Mouse (Mus musculus): ENCODE measurements around the gene Tcte2. TPM values are rescaled to one million over a fixed set of nuclear protein-coding genes. Genes with fewer than 3 reads are reported as not detected.
A peak's percentile ranks its signal among the peaks of the same experiment; 100 is the strongest.

The Tcte2 gene
- polyA plus RNA-seq, 1 experiment: 0.97 TPM

GRCm38 (mm10) chr17:13735057-13735456 lies 26.6 kb downstream of the Tcte2 start:
- Histone ChIP-seq H3K4me3 (no peak overlapping the region), H3K27me3 (ENCODE audit: control insufficient read depth, insufficient read depth, insufficient read length) (no peaks in the 10 kb centered on the region), H3ac (ENCODE audit: control insufficient read depth, insufficient read length) (no peak overlapping the region), H3K4me2 (ENCODE audit: low read depth) (no peak overlapping the region), H3K79me2 (ENCODE audit: control insufficient read depth, insufficient read depth) (no peaks in the 10 kb centered on the region), H3K36me3 (ENCODE audit: control insufficient read depth, insufficient read depth) (no peaks in the 10 kb centered on the region)
- TF ChIP-seq E2F4 (IDR thresholded peaks at IDR 0.05; ENCODE audit: insufficient read depth) (no peak), USF1 (IDR thresholded peaks at IDR 0.05; ENCODE audit: low read depth) (no peak), POLR2AphosphoS2 (IDR thresholded peaks at IDR 0.05; ENCODE audit: insufficient read length, low read depth) (no peak), CEBPB (IDR thresholded peaks at IDR 0.05; ENCODE audit: insufficient read depth, poor library complexity, severe bottlenecking) (no peak), REST (IDR thresholded peaks at IDR 0.05; ENCODE audit: insufficient read depth, insufficient read length) (no peak), TCF12 (IDR thresholded peaks at IDR 0.05; ENCODE audit: insufficient read depth, poor library complexity, severe bottlenecking) (no peak), SRF (IDR thresholded peaks at IDR 0.05; ENCODE audit: control insufficient read depth, insufficient read length, low read depth) (no peak), MYOD1 (IDR thresholded peaks at IDR 0.05; ENCODE audit: control insufficient read depth in 1 of 3, insufficient read length in 2 of 3, low read depth in 2 of 3) (no peak), MAX (IDR thresholded peaks at IDR 0.05; ENCODE audit: low read depth) (no peak), MYOG (IDR thresholded peaks at IDR 0.05; ENCODE audit: control insufficient read depth in 1 of 3, insufficient read depth in 1 of 3, insufficient read length in 2 of 3, low read depth in 2 of 3) (no peak), POLR2A (IDR thresholded peaks at IDR 0.05; ENCODE audit: insufficient read length, low read depth) (no peak), TCF3 (IDR thresholded peaks at IDR 0.05; ENCODE audit: insufficient read length, low read depth) (no peak)

DNA sequence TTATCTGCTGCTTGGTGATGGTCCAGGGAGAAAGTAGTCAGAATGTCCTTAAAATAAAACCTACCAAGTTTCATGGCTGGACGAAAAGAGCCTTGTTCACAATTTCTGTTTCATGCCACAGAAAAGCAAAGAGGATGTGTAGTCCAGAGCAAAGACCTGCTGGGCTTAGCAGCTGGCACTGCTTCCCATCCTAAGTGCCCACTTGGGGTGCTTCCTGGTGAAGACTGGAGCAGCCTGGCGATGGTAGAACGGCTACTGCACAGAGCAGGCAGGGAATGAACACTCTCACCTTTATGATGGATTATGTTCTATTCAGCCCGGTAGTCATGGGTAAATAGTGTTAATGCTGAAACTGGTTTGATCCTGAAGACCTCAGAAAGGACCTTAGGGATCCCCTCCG lies 27.7 kb downstream of the Tcte2 start:
- H3K79me2 ChIP-seq (ENCODE audit: control insufficient read depth, insufficient read depth): no peaks in the 10 kb centered on the region
- TF ChIP-seq REST (IDR thresholded peaks at IDR 0.05; ENCODE audit: insufficient read depth, insufficient read length): no peak
- TF ChIP-seq POLR2AphosphoS2 (IDR thresholded peaks at IDR 0.05; ENCODE audit: insufficient read length, low read depth): no peak
- no peak for TF ChIP-seq SRF (IDR thresholded peaks at IDR 0.05; ENCODE audit: control insufficient read depth, insufficient read length, low read depth)
- no peak for TF ChIP-seq MAX (IDR thresholded peaks at IDR 0.05; ENCODE audit: low read depth)
- no peaks in the 10 kb centered on the region for H3K27me3 ChIP-seq (ENCODE audit: control insufficient read depth, insufficient read depth, insufficient read length)
- H3K36me3 ChIP-seq (ENCODE audit: control insufficient read depth, insufficient read depth): no peaks in the 10 kb centered on the region
- H3K4me3 ChIP-seq: no peak overlapping the region
- no peak overlapping the region for H3ac ChIP-seq (ENCODE audit: control insufficient read depth, insufficient read length)
- H3K4me2 ChIP-seq (ENCODE audit: low read depth): no peak overlapping the region

DNA sequence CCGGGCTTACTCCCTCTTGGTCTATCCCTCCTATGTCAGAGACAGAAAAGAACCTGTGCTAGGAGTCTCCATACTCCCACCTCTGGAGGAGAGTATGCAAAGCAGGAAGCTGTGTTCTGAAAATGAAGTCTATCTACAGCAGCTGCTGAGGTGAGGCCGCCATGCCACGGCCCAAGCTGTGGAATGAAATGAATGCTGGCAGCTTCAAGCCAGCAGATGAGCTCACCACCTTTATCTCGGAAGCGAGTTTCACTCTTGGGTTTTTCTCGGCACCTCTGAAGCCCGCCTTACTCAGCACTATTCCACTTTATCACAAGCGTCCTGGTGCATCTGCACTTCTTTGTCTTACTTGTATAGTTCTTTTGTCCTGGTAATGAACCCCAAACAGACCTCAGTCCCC lies 28.9 kb downstream of the Tcte2 start:
- Histone ChIP-seq H3K36me3 (ENCODE audit: control insufficient read depth, insufficient read depth) (no peaks in the 10 kb centered on the region), H3K4me3 (no peak overlapping the region), H3K79me2 (ENCODE audit: control insufficient read depth, insufficient read depth) (no peaks in the 10 kb centered on the region), H3K4me2 (ENCODE audit: low read depth) (peak overlapping the region; percentile 10), H3ac (ENCODE audit: control insufficient read depth, insufficient read length) (no peak overlapping the region), H3K27me3 (ENCODE audit: control insufficient read depth, insufficient read depth, insufficient read length) (no peaks in the 10 kb centered on the region)
- no peak for TF ChIP-seq E2F4 (IDR thresholded peaks at IDR 0.05; ENCODE audit: insufficient read depth)
- TF ChIP-seq TCF12 (IDR thresholded peaks at IDR 0.05; ENCODE audit: insufficient read depth, poor library complexity, severe bottlenecking): no peak
- peak in 1 of 3 experiments; percentile 49 for TF ChIP-seq MYOD1 (IDR thresholded peaks at IDR 0.05; ENCODE audit: control insufficient read depth in 1 of 3, insufficient read length in 2 of 3, low read depth in 2 of 3)
- no peak for TF ChIP-seq USF1 (IDR thresholded peaks at IDR 0.05; ENCODE audit: low read depth)
- no peak for TF ChIP-seq POLR2AphosphoS2 (IDR thresholded peaks at IDR 0.05; ENCODE audit: insufficient read length, low read depth)
- no peak for TF ChIP-seq TCF3 (IDR thresholded peaks at IDR 0.05; ENCODE audit: insufficient read length, low read depth)
- no peak for TF ChIP-seq POLR2A (IDR thresholded peaks at IDR 0.05; ENCODE audit: insufficient read length, low read depth)
- no peak for TF ChIP-seq SRF (IDR thresholded peaks at IDR 0.05; ENCODE audit: control insufficient read depth, insufficient read length, low read depth)
- TF ChIP-seq MAX (IDR thresholded peaks at IDR 0.05; ENCODE audit: low read depth): no peak
- no peak for TF ChIP-seq REST (IDR thresholded peaks at IDR 0.05; ENCODE audit: insufficient read depth, insufficient read length)
- TF ChIP-seq MYOG (IDR thresholded peaks at IDR 0.05; ENCODE audit: control insufficient read depth in 1 of 3, insufficient read depth in 1 of 3, insufficient read length in 2 of 3, low read depth in 2 of 3): peak in 1 of 3 experiments; percentile 71
- no peak for TF ChIP-seq CEBPB (IDR thresholded peaks at IDR 0.05; ENCODE audit: insufficient read depth, poor library complexity, severe bottlenecking)

DNA sequence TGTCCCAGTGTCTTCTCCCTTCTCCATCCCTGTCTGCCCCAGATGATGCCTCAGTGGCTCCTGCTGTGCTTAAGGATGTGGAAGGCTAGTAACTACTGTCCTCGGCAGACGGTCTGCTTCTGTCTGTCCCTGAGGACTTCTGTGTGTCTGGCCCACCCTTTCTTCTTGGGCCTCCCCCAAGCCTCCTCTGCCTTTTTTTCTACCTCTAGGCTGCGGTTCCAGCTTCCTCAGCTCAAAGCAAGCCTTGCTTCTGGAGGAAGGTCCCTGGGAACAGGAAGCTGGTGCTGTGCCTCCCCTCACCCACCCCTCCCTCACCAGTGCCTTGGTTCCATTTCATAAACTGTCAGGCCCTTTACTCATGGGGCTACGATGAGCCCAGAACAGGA lies 29.9 kb downstream of the Tcte2 start:
- no peak overlapping the region for H3ac ChIP-seq (ENCODE audit: control insufficient read depth, insufficient read length)
- no peaks in the 10 kb centered on the region for H3K27me3 ChIP-seq (ENCODE audit: control insufficient read depth, insufficient read depth, insufficient read length)
- TF ChIP-seq USF1 (IDR thresholded peaks at IDR 0.05; ENCODE audit: low read depth) (no peak), MAX (IDR thresholded peaks at IDR 0.05; ENCODE audit: low read depth) (no peak), MYOD1 (IDR thresholded peaks at IDR 0.05; ENCODE audit: control insufficient read depth in 1 of 3, insufficient read length in 2 of 3, low read depth in 2 of 3) (no peak), TCF3 (IDR thresholded peaks at IDR 0.05; ENCODE audit: insufficient read length, low read depth) (no peak), SRF (IDR thresholded peaks at IDR 0.05; ENCODE audit: control insufficient read depth, insufficient read length, low read depth) (no peak), REST (IDR thresholded peaks at IDR 0.05; ENCODE audit: insufficient read depth, insufficient read length) (no peak)
- H3K4me3 ChIP-seq: no peak overlapping the region
- no peak overlapping the region for H3K4me2 ChIP-seq (ENCODE audit: low read depth)
- no peaks in the 10 kb centered on the region for H3K36me3 ChIP-seq (ENCODE audit: control insufficient read depth, insufficient read depth)
- no peaks in the 10 kb centered on the region for H3K79me2 ChIP-seq (ENCODE audit: control insufficient read depth, insufficient read depth)

DNA sequence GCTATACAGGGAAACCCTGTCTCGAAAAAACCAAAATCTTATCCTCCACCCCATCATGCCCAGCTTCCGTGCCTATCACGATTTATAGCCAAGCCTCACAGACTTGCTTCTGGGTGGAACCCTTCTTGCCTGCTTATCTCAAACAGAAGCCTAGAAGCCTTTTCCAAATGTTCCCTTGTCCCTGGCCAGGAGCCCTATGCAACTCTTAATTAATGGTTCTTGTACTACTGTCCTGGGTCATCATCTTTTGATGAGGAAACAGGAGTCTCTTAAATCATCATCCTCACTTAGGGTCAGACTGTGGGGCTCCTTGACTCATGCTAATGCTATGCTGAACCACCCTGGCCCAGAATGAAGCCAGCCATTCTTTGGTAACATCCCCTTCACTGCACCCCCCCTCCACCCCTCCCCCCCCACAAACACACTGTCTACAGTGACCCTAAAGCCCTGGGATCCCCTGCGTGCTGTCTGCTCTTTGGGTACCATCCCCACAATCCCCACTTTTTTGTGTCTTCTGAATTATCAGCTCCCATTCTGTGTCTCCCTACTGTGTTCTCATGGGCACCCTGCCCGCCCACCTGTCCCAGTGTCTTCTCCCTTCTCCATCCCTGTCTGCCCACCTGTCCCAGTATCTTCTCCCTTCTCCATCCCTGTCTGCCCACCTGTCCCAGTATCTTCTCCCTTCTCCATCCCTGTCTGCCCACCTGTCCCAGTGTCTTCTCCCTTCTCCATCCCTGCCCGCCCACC lies 30.5 kb downstream of the Tcte2 start:
- H3K4me2 ChIP-seq (ENCODE audit: low read depth): no peak overlapping the region
- H3K79me2 ChIP-seq (ENCODE audit: control insufficient read depth, insufficient read depth): no peaks in the 10 kb centered on the region
- no peak overlapping the region for H3ac ChIP-seq (ENCODE audit: control insufficient read depth, insufficient read length)
- no peaks in the 10 kb centered on the region for H3K27me3 ChIP-seq (ENCODE audit: control insufficient read depth, insufficient read depth, insufficient read length)
- H3K4me3 ChIP-seq: no peak overlapping the region
- TF ChIP-seq MYOD1 (IDR thresholded peaks at IDR 0.05; ENCODE audit: control insufficient read depth in 1 of 3, insufficient read length in 2 of 3, low read depth in 2 of 3) (no peak), POLR2A (IDR thresholded peaks at IDR 0.05; ENCODE audit: insufficient read length, low read depth) (no peak), MYOG (IDR thresholded peaks at IDR 0.05; ENCODE audit: control insufficient read depth in 1 of 3, insufficient read depth in 1 of 3, insufficient read length in 2 of 3, low read depth in 2 of 3) (no peak), SRF (IDR thresholded peaks at IDR 0.05; ENCODE audit: control insufficient read depth, insufficient read length, low read depth) (no peak), MAX (IDR thresholded peaks at IDR 0.05; ENCODE audit: low read depth) (no peak)
- no peaks in the 10 kb centered on the region for H3K36me3 ChIP-seq (ENCODE audit: control insufficient read depth, insufficient read depth)
